Mouse (Mus musculus) bone marrow, adult 2 months (tissue): ENCODE measurements around the gene Dclk1. TPM values are rescaled to one million over a fixed set of nuclear protein-coding genes. Genes with fewer than 3 reads are reported as not detected.

Experiments used
- H3K27ac ChIP-seq: fragments of 200-500 bp; 2 replicates; pipeline ENCODE4 v1.5.1; 2012; ENCODE audit warnings: low read depth, mild to moderate bottlenecking, control low read depth, inconsistent platforms, low read length; ENCODE audit not compliant: control insufficient read depth, poor library complexity, insufficient read depth
- H3K4me1 ChIP-seq: fragments of 200-500 bp; 2 replicates; pipeline ENCODE4 v1.6.1; 2011; ENCODE audit warnings: low read length; ENCODE audit not compliant: control insufficient read depth, insufficient read depth
- H3K4me3 ChIP-seq: fragments of 200-500 bp; replicated peaks from 2 replicates; pipeline ENCODE3; 2011; ENCODE audit warnings: mild to moderate bottlenecking, low read depth, low read length, control low read depth; ENCODE audit not compliant: control insufficient read depth
- CTCF ChIP-seq: fragments of 200-500 bp; IDR thresholded peaks from 2 replicates; pipeline ENCODE4 v1.5.1; 2011; ENCODE audit warnings: low read length, control low read depth; ENCODE audit not compliant: control insufficient read depth, insufficient read depth
- POLR2A ChIP-seq: fragments of 200-500 bp; IDR thresholded peaks from 2 replicates; pipeline ENCODE4 v1.6.1; 2011; ENCODE audit warnings: low read depth, mild to moderate bottlenecking, control low read depth, low read length, borderline replicate concordance; ENCODE audit not compliant: control insufficient read depth
- WGBS: fragments of 180-500 bp; shearing (Covaris S2); methylation state at CpG from one replicate; pipeline ENCODE4 v1.1.7; 2018; 5-methylcytosine and 5-hydroxymethylcytosine counted together
- polyA plus RNA-seq: library from polyadenylated mRNA; stranded (reverse); fragments of >200 nt; gene quantifications from 2 replicates; pipeline ENCODE4 v1.2.4, GENCODE M21; 2011; ENCODE audit warnings: low replicate concordance; ENCODE audit not compliant: missing spikeins, insufficient read depth, insufficient read length

The Dclk1 gene
- polyA plus RNA-seq, 1 experiment, result 4.4 TPM

DNA sequence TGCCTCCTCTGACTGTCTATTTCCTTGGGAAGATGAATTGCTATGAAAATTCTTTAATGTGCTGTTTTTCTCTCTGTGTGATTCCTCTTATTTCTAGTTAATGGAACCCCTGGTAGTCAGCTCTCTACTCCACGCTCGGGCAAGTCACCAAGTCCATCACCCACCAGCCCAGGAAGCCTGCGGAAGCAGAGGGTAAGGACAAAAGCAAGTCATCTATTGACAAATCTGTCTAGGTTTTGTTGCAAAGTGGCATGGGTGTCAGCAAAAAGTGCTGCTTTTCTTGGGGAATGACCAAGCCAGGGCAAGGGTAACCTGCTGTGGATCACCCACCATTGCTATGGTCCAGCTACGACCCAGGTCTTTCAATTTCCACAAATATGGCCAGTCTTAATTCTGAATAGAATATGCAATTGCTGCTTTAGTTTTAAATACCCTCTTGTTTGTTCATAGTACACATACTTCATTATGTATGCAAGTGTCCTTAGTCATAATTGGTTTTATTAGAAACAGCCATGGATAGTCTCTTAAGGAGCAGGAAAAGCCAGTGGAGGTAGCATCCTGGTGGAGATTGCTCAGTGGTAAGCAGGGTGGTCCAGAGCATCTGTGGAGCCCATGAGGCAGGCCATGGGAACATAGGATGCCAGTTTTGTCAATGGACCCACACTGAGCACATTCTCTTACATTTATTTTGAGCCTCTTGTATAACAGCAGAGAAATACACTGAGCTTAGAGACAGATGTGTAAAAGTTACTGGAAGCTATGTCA, 220.9 kb downstream of the Dclk1 start:
- Histone ChIP-seq H3K4me1 (no peaks in the 10 kb centered on the region), H3K4me3 (no peak overlapping the region), H3K27ac (no peak overlapping the region)
- WGBS, result 89% methylated on average over 4 of the region's 4 CpGs
- TF ChIP-seq CTCF, result no peak

DNA sequence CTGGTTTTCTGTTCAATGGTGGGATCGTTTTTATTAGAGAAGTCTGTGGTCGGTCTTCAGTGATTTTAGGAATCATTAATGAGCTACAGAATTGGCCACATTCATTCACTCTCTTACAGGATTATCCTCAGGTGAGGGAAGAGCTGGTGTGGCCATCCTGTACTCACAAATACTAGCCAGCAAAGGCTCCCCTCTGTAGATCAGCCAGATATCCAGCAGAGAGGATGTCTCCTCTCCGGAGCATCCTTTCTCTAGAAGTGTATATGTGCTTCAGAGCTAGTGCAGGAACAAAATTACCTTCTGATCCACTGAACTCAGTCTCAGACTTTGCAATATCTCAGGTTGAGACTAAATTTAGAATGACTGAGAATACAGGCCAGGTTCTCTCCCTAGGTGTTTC, 222.1 kb downstream of the Dclk1 start:
- Histone ChIP-seq H3K27ac (no peak overlapping the region), H3K4me3 (no peak overlapping the region), H3K4me1 (no peaks in the 10 kb centered on the region)
- TF ChIP-seq POLR2A (no peak), CTCF (no peak)
- 70% methylated on average over 3 of the region's 3 CpGs for WGBS

DNA sequence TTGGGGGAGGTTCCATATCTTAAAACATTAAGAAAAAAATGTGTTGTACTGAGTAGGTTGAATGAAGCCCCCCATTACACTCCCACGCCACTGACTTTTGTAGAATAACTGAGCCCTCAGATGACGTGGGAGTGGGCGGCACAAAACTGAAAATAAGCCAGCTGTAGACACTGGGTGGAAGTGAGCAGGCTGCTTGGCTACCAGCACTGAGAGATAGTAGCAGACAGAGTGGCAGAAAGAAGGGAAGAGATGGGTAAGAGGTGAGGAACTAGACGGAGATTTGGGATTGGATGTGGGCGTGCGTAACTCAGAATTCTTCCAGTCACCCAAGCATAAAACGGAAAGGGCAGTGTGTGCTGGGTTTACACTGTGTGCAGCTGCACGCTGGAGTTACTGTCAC, 223.6 kb downstream of the Dclk1 start:
- Histone ChIP-seq H3K4me3 (no peak overlapping the region), H3K4me1 (no peaks in the 10 kb centered on the region), H3K27ac (no peak overlapping the region)
- TF ChIP-seq CTCF (no peak), POLR2A (no peak)
- WGBS, result 84% methylated on average over 8 of the region's 8 CpGs

DNA sequence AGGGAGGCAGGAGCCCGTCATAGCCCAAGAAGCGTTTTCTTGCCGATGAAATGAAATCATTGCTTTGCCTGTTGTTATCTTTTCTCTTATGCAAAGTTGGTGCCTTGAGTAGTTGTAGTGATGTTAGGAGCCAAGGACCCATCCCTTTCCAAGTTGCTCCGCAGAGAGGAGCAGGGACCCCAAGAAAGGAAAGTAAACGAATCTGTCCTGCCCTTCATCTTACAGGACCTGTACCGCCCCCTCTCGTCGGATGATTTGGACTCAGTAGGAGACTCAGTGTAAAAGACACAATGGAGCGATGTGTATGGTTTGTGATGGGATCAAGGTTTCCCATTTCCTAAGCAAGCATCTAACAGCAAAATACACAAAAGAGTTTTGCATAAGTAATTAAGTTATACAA, 224.2 kb downstream of the Dclk1 start:
- H3K4me1 ChIP-seq, result no peaks in the 10 kb centered on the region
- H3K27ac ChIP-seq, result no peak overlapping the region
- TF ChIP-seq POLR2A, result no peak
- 84% methylated on average over 9 of the region's 9 CpGs for WGBS
- H3K4me3 ChIP-seq, result no peak overlapping the region

DNA sequence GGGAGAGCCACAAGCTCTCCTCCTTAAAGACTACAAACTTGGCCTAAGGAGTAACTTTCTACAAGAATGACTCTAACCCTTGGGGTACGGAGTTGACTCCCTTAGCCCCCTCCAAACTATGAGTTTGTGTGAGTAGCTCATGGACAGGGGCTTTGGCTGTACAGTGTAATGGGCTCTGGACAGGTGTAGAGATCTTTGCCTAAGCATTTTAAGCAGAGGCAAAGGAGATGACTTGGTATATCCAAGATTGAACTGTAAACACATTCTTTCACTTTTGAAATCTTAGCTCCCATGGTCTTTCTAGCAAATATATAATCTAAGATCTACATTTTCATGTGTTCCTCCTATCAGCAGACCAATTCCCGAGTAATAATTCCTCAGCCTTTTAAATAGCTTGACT, 229.9 kb downstream of the Dclk1 start, which contains the start of gene Gm21954:
Gm21954 (minus strand) TSS at position 101 of the 400 bp plus-strand sequence.
- no peak within 1 kb of the TSS for H3K27ac ChIP-seq
- WGBS, result 71% methylated on average over 2 of the region's 2 CpGs
- TF ChIP-seq CTCF (no peak), POLR2A (no peak)
- H3K4me1 ChIP-seq, result no peaks in the 10 kb centered on the region
- no peak within 1 kb of the TSS for H3K4me3 ChIP-seq

DNA sequence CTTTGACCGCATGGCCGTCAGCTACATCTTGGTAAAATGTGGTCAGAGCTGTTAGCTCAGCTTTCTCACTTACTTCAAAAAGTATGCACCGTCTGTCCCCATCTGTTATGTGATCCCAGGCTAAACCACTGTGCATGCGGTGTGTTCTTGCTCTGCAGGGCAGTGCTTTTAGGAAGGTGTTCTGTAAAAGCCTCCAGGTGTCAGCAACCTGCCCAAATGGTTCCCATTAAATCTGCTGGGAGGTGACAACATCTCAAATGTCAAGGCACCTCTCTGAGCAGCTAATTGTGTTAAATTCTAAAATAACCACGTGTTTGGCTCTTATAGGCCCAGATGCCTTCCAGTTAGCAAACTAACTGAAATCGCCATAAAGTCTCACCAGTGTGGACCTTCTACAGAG, 231.0 kb downstream of the Dclk1 start:
- Histone ChIP-seq H3K4me1 (no peaks in the 10 kb centered on the region), H3K4me3 (no peak overlapping the region), H3K27ac (no peak overlapping the region)
- WGBS, result 78% methylated on average over 6 of the region's 6 CpGs
- TF ChIP-seq CTCF (no peak), POLR2A (no peak)

DNA sequence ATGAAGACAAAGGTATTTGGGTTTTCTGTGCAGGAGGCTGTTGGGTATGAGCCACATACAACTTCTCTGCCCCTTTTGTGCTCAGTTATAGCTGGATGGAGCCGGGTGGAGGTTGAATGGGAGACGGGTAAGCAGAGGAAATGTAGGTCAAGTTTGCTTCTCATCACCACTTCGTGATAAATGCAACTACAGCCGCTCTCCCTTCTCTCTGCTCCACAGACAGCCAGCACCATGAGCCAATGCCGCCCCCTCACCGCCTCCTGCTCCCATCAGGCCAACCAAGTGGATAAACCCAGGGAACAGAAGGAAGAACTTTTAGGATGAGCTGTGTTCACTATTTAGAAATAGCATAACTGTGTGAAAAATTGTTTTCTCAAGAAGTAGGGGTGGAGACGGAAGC, 234.5 kb downstream of the Dclk1 start:
- no peak overlapping the region for H3K27ac ChIP-seq
- no peak for TF ChIP-seq POLR2A
- no peaks in the 10 kb centered on the region for H3K4me1 ChIP-seq
- no peak overlapping the region for H3K4me3 ChIP-seq
- 77% methylated on average over 7 of the region's 7 CpGs for WGBS

DNA sequence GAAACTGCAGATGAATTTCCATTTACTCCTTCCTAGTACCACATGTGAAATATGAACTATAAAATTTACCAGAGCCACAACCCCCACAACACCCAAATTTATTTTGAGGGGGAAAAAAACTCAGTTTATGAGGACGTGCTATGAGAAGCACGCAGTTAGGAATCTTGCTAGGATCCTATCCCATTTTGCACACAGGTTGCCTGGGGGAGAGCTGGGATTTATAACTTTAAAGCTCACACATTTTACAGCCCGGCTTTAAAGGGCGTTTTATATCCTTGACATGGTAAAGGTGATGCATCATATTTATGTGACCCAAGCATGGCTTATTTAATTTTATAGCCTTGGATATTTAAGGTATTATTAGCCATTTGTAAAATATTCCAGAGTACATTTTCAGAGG, 237.1 kb downstream of the Dclk1 start:
- H3K27ac ChIP-seq, result no peak overlapping the region
- TF ChIP-seq POLR2A (no peak), CTCF (no peak)
- no peaks in the 10 kb centered on the region for H3K4me1 ChIP-seq
- H3K4me3 ChIP-seq, result no peak overlapping the region
- WGBS, result 75% methylated on average over 4 of the region's 4 CpGs

DNA sequence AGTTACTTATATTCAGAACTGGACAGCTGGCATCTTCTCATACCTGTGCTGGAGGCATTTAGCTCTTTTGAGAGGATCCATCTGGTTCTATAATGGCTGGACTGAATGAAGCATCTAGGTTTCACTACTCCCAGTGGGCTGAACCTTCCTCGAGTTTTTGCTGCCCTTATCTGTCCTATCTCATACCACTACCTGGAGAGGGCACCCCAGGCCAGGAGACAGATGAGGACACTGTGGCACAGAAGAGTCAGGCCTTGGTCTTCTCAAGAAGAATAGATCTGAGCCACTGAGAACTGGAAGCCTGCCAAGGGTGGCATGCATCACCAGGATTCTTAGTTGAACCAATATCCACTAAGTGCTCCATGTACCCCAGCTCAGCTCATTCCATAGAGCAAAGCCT, 239.0 kb downstream of the Dclk1 start:
- no peak overlapping the region for H3K27ac ChIP-seq
- no peak overlapping the region for H3K4me3 ChIP-seq
- H3K4me1 ChIP-seq, result no peaks in the 10 kb centered on the region
- TF ChIP-seq POLR2A (no peak), CTCF (no peak)
- 32% methylated on average over 1 of the region's 1 CpGs for WGBS
